Mouse (Mus musculus): ENCODE results near the gene Smim7. TPM values are rescaled to one million over a fixed set of nuclear protein-coding genes. Genes with fewer than 3 reads are reported as not detected.

Gene Smim7
- polyA plus RNA-seq (2017; shearing (Covaris generic)), result 65.2 TPM

GRCm38 (mm10) chr8:72570633-72571610, at the start of gene Smim7:
Gene Smim7, minus strand, starts transcription at chr8:72571088.

GRCm38 (mm10) chr8:72571611-72572473, 954 bp upstream of the Smim7 start, which contains the start of gene Tmem38a:
Gene Tmem38a, plus strand, starts transcription at chr8:72572055.

GRCm38 (mm10) chr8:72547802-72548643, 22.9 kb downstream of the Smim7 start, which contains the start of gene Med26:
Gene Med26, minus strand, starts transcription at chr8:72548270.

Other genes with a start within 250 kb of the Smim7 start
- 50.0 TPM for gene Eps15l1, start 149.6 kb downstream of the Smim7 start, polyA plus RNA-seq (2017; shearing (Covaris generic))
- 0.52 TPM for gene Calr3, start 127.2 kb downstream of the Smim7 start, polyA plus RNA-seq (2017; shearing (Covaris generic))
- 10.5 TPM for gene 1700030K09Rik, start 127.2 kb downstream of the Smim7 start, polyA plus RNA-seq (2017; shearing (Covaris generic))
- gene Cherp, start 95.9 kb downstream of the Smim7 start, polyA plus RNA-seq (2017; shearing (Covaris generic)), result 124 TPM
- gene Slc35e1, start 78.5 kb downstream of the Smim7 start, polyA plus RNA-seq (2017; shearing (Covaris generic)), result 5.8 TPM
- 8.3 TPM for gene Med26, start 22.8 kb downstream of the Smim7 start, polyA plus RNA-seq (2017; shearing (Covaris generic))
- 2.9 TPM for gene Tmem38a, start 967 bp upstream of the Smim7 start, polyA plus RNA-seq (2017; shearing (Covaris generic))
- gene Nwd1, start 75.6 kb upstream of the Smim7 start, polyA plus RNA-seq (2017; shearing (Covaris generic)), result not detected
- 216 TPM for gene Sin3b, start 152.2 kb upstream of the Smim7 start, polyA plus RNA-seq (2017; shearing (Covaris generic))
- gene F2rl3, start 190.8 kb upstream of the Smim7 start, polyA plus RNA-seq (2017; shearing (Covaris generic)), result 10.9 TPM